Mouse (Mus musculus) mouse trophoblast stem cell (cell line): Measurements from ENCODE around the gene Tas2r134.

Experiments
- in situ Hi-C, 2 experiments: fragments of 300-500 bp; cut with MseI, MboI; formaldehyde crosslinking; loops; 2 replicates in 1 of 2; 3 replicates in 1 of 2; pipeline ENCODE4 v1.15.1; 2025

The Tas2r134 gene

GRCm38 (mm10) chr2:51652086-51652485, 24.8 kb downstream of the Tas2r134 start:
- in situ Hi-C loops = no loop called here

GRCm38 (mm10) chr2:51657684-51658083, 30.4 kb downstream of the Tas2r134 start:
- in situ Hi-C loops = no loop called here

GRCm38 (mm10) chr2:51658288-51658687, 31.0 kb downstream of the Tas2r134 start:
- in situ Hi-C loops = no loop called here

- in situ Hi-C loops = no loop called here
These were observed 47.0 kb downstream of the Tas2r134 start for GRCm38 (mm10) chr2:51674321-51674720.
